Mouse (Mus musculus) thymus, postnatal 36 days (tissue): ENCODE data around the gene Thbs1.

ENCODE experiments used
- DNase-seq, 2 experiments: peaks; one replicate each; pipeline ENCODE4 v3.0.0; 2022; ENCODE audit warnings: mixed read lengths in 2 of 2

Gene Thbs1

GRCm38 (mm10) chr2:118158095-118158494 lies 46.4 kb downstream of the Thbs1 start:
- DNase-seq: no peak

- no peak for DNase-seq
These were observed 47.5 kb downstream of the Thbs1 start for GRCm38 (mm10) chr2:118159126-118159525.

GRCm38 (mm10) chr2:118160547-118160946 lies 48.9 kb downstream of the Thbs1 start:
- DNase-seq: no peak

GRCm38 (mm10) chr2:118160991-118161390 lies 49.3 kb downstream of the Thbs1 start:
- no peak for DNase-seq

GRCm38 (mm10) chr2:118162486-118162885 lies 50.8 kb downstream of the Thbs1 start:
- no peak for DNase-seq

- no peak for DNase-seq
These were observed 52.5 kb downstream of the Thbs1 start for GRCm38 (mm10) chr2:118164137-118164536.

GRCm38 (mm10) chr2:118165691-118166090 lies 54.0 kb downstream of the Thbs1 start:
- DNase-seq: no peak

- DNase-seq: no peak
These were observed 56.1 kb downstream of the Thbs1 start for GRCm38 (mm10) chr2:118167731-118168130.

GRCm38 (mm10) chr2:118168225-118168624 lies 56.5 kb downstream of the Thbs1 start:
- DNase-seq: no peak

- DNase-seq: no peak
These were observed 63.1 kb downstream of the Thbs1 start for GRCm38 (mm10) chr2:118174558-118175383.
